23 mouse cellular contexts compared by ENCODE assay signal in the genomic region with DNA sequence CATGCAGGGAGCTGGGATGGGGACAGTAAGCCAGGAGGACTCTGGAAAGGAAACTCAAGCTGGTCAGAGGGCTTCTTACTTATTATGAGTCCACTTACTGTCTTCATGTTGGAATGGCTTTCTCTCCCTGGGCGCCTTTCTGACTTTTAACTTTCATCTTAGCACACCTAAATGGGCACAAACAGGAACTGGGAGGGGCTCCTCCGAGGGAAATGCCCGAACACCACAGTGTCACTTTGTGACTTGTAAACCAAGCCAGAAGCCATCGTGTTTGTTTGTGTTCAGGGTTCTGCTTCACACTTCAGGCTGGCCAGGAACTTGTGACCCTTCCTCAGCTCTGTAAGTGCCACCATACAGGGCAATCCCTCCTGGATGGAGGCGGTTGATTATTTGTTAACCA. TPM values are rescaled to one million over a fixed set of nuclear protein-coding genes. Genes with fewer than 3 reads are reported as not detected.
"Had no signal": no experiment of that assay in that cellular context is flagged by ENCODE, and none has a peak within 500 bp of the region (broad histone marks: within the 10 kb centered on the region; RNA-seq: fewer than 3 reads in every experiment).

No protein-coding gene starts in this region.

- H3K4me2 ChIP-seq: limb, embryonic 12.5 days; limb, embryonic 15.5 days; liver, embryonic 12.5 days; liver, embryonic 15.5 days; lung, embryonic 15.5 days; midbrain, embryonic 11.5 days; neural tube, embryonic 12.5 days; neural tube, embryonic 15.5 days; stomach, embryonic 15.5 days had no signal

- H3K27ac ChIP-seq: kidney, postnatal 0 days; limb, embryonic 12.5 days; limb, embryonic 15.5 days; liver, embryonic 12.5 days; liver, embryonic 15.5 days; lung, embryonic 15.5 days; neural tube, embryonic 12.5 days; neural tube, embryonic 15.5 days; stomach, embryonic 15.5 days had no signal

- H3K36me3 ChIP-seq: liver, embryonic 15.5 days had no signal

- ATAC-seq: liver, embryonic 12.5 days had no signal

- H3K9ac ChIP-seq: limb, embryonic 12.5 days; limb, embryonic 15.5 days; liver, embryonic 12.5 days; liver, embryonic 15.5 days; lung, embryonic 15.5 days; neural tube, embryonic 12.5 days; neural tube, embryonic 15.5 days; stomach, embryonic 15.5 days had no signal

- H3K4me1 ChIP-seq: limb, embryonic 12.5 days; limb, embryonic 15.5 days; liver, embryonic 15.5 days; lung, embryonic 15.5 days; neural tube, embryonic 12.5 days; neural tube, embryonic 15.5 days; stomach, embryonic 15.5 days had no signal

- H3K4me3 ChIP-seq: limb, embryonic 12.5 days; limb, embryonic 15.5 days; liver, embryonic 12.5 days; liver, embryonic 15.5 days; lung, embryonic 15.5 days; neural tube, embryonic 12.5 days; neural tube, embryonic 15.5 days; stomach, embryonic 15.5 days had no signal

- H3K9me3 ChIP-seq: limb, embryonic 12.5 days; limb, embryonic 15.5 days; liver, embryonic 12.5 days; liver, embryonic 15.5 days; lung, embryonic 15.5 days; neural tube, embryonic 12.5 days; neural tube, embryonic 15.5 days; stomach, embryonic 15.5 days had no signal

- H3K27me3 ChIP-seq: limb, embryonic 12.5 days; limb, embryonic 15.5 days; liver, embryonic 12.5 days; liver, embryonic 15.5 days; lung, embryonic 15.5 days; neural tube, embryonic 12.5 days; neural tube, embryonic 15.5 days; stomach, embryonic 15.5 days had no signal

- DNase-seq: kidney, adult 18-20 months; kidney, postnatal 25 days; left cerebral cortex, postnatal 4 days; lung, adult 18-20 months; lung, postnatal 10 days; lung, postnatal 36 days; midbrain, embryonic 14.5 days; right cerebral cortex, adult 18-20 months; right cerebral cortex, postnatal 25 days; spleen, adult 18-20 months; thymus, postnatal 25 days had no signal

RNA-seq across cellular contexts. Expression of gene 1700028K03Rik, which starts 19.8 kb away (rescaled TPM):
- total RNA-seq: megakaryocyte-erythroid progenitor cell, adult 5-6 weeks had no signal
- polyA plus RNA-seq: large intestine, adult 2 months; liver, embryonic 15.5 days had no signal

RNA-seq across cellular contexts. Expression of gene Gm42669, which starts 46.9 kb away (rescaled TPM):
- polyA plus RNA-seq: large intestine, adult 2 months; liver, embryonic 12.5 days had no signal
